Mouse (Mus musculus) embryonic facial prominence, embryonic 10.5 days (tissue): Measurements from ENCODE around the gene Clba1. TPM values are rescaled to one million over a fixed set of nuclear protein-coding genes. Genes with fewer than 3 reads are reported as not detected.
"Not testable (repeated sequence)": the region's sequence is repeated elsewhere in the genome, so short reads cannot be mapped to it uniquely, and the experiment has no call there.

Experiments used
- DNase-seq: peaks from one replicate; pipeline ENCODE4 v3.0.0-alpha.2; 2017; ENCODE audit warnings: low spot score
- H3K27ac ChIP-seq: fragments of 300-500 bp; sonication (generic); replicated peaks from 2 replicates; pipeline ENCODE4 v1.5.1; 2016; ENCODE audit warnings: mild to moderate bottlenecking
- H3K27me3 ChIP-seq: fragments of 300-500 bp; sonication (generic); replicated peaks from 2 replicates; pipeline ENCODE4 v1.6.1; 2016; ENCODE audit warnings: low read depth, mild to moderate bottlenecking; ENCODE audit not compliant: poor library complexity, severe bottlenecking
- H3K36me3 ChIP-seq: fragments of 300-500 bp; sonication (generic); replicated peaks from 2 replicates; pipeline ENCODE4 v1.6.1; 2016; ENCODE audit warnings: mild to moderate bottlenecking, moderate library complexity
- H3K4me1 ChIP-seq: fragments of 300-500 bp; sonication (generic); 2 replicates; pipeline ENCODE4 v1.6.1; 2016
- H3K4me3 ChIP-seq: fragments of 300-500 bp; sonication (generic); 2 replicates; pipeline ENCODE4 v1.5.1; 2016; ENCODE audit warnings: mild to moderate bottlenecking, moderate library complexity
- H3K9me3 ChIP-seq: fragments of 300-500 bp; sonication (generic); 2 replicates; pipeline ENCODE4 v1.6.1; 2016; ENCODE audit warnings: mild to moderate bottlenecking
- WGBS: fragments of 180-500 bp; shearing (Covaris S2); methylation state at CpG from one replicate; pipeline ENCODE4 v1.1.7; 2016; 5-methylcytosine and 5-hydroxymethylcytosine counted together
- polyA plus RNA-seq: library from polyadenylated mRNA; unstranded; fragments of >200 nt; fragmentation: Nextera tagmentation; extraction: Ambion mirVana; gene quantifications from 2 replicates; pipeline ENCODE4 v1.2.1, GENCODE M21; 2016

Gene Clba1
- polyA plus RNA-seq, 1 experiment from 2014 or later, result 9.3 TPM

GRCm38 (mm10) chr12:112828501-112829243 is 19.9 kb downstream of the Clba1 start:
- Histone ChIP-seq H3K4me1 (peaks cover 51% of the 10 kb centered on the region), H3K36me3 (peaks cover 66% of the 10 kb centered on the region), H3K27ac (peak overlapping the region; percentile 96), H3K9me3 (no peaks in the 10 kb centered on the region), H3K4me3 (peak overlapping the region; percentile 79), H3K27me3 (no peaks in the 10 kb centered on the region)
- DNase-seq, result no peak
- whole genome bisulfite sequencing, result under 1% methylated on average over 51 of the region's 51 CpGs

GRCm38 (mm10) chr12:112829244-112829864 is 20.6 kb downstream of the Clba1 start, which contains the start of gene Cdca4:
TSS of gene Cdca4 (minus strand) at chr12:112829423.
- Histone ChIP-seq H3K4me3 (peak within 1 kb of the TSS; percentile 79), H3K4me1 (peaks cover 44% of the 10 kb centered on the region), H3K27ac (peak within 1 kb of the TSS; percentile 96), H3K36me3 (peaks cover 66% of the 10 kb centered on the region), H3K9me3 (no peaks in the 10 kb centered on the region), H3K27me3 (no peaks in the 10 kb centered on the region)
- DNase-seq, result peak; percentile 100
- under 1% methylated on average over 72 of the region's 72 CpGs for WGBS

GRCm38 (mm10) chr12:112830141-112830540 is 21.4 kb downstream of the Clba1 start:
- Histone ChIP-seq H3K9me3 (no peaks in the 10 kb centered on the region), H3K36me3 (peaks cover 58% of the 10 kb centered on the region), H3K4me1 (peaks cover 37% of the 10 kb centered on the region), H3K4me3 (peak overlapping the region; percentile 79), H3K27me3 (no peaks in the 10 kb centered on the region), H3K27ac (peak overlapping the region; percentile 96)
- DNase-seq, result no peak
- WGBS, result 46% methylated on average over 2 of the region's 2 CpGs

GRCm38 (mm10) chr12:112830570-112830969 is 21.8 kb downstream of the Clba1 start:
- peak overlapping the region; percentile 79 for H3K4me3 ChIP-seq
- peaks cover 54% of the 10 kb centered on the region for H3K36me3 ChIP-seq
- H3K27me3 ChIP-seq, result no peaks in the 10 kb centered on the region
- H3K9me3 ChIP-seq, result no peaks in the 10 kb centered on the region
- no peak for DNase-seq
- peak overlapping the region; percentile 96 for H3K27ac ChIP-seq
- H3K4me1 ChIP-seq, result peaks cover 35% of the 10 kb centered on the region
- 89% methylated on average over 3 of the region's 3 CpGs for WGBS

GRCm38 (mm10) chr12:112832411-112832810 is 23.7 kb downstream of the Clba1 start:
- 93% methylated on average over 5 of the region's 5 CpGs for WGBS
- DNase-seq, result no peak
- Histone ChIP-seq H3K27ac (no peak overlapping the region), H3K4me3 (no peak overlapping the region), H3K4me1 (peaks cover 16% of the 10 kb centered on the region), H3K36me3 (peaks cover 35% of the 10 kb centered on the region), H3K27me3 (no peaks in the 10 kb centered on the region), H3K9me3 (no peaks in the 10 kb centered on the region)

- H3K27ac ChIP-seq, result no peak overlapping the region
- peaks cover 9% of the 10 kb centered on the region for H3K4me1 ChIP-seq
- no peak for DNase-seq
- H3K27me3 ChIP-seq, result no peaks in the 10 kb centered on the region
- peaks cover 30% of the 10 kb centered on the region for H3K36me3 ChIP-seq
- H3K9me3 ChIP-seq, result no peaks in the 10 kb centered on the region
- H3K4me3 ChIP-seq, result no peak overlapping the region
- 88% methylated on average over 6 of the region's 6 CpGs for WGBS
Measured at GRCm38 (mm10) chr12:112833527-112833926, 24.8 kb downstream of the Clba1 start.

- Histone ChIP-seq H3K4me3 (no peak overlapping the region), H3K27ac (no peak overlapping the region), H3K36me3 (peaks cover 30% of the 10 kb centered on the region), H3K27me3 (no peaks in the 10 kb centered on the region), H3K9me3 (no peaks in the 10 kb centered on the region), H3K4me1 (peaks cover 8% of the 10 kb centered on the region)
- WGBS, result 64% methylated on average over 2 of the region's 2 CpGs
- DNase-seq, result no peak
Measured at GRCm38 (mm10) chr12:112835046-112835445, 26.3 kb downstream of the Clba1 start.

- Histone ChIP-seq H3K4me3 (no peak overlapping the region), H3K27me3 (no peaks in the 10 kb centered on the region), H3K27ac (no peak overlapping the region), H3K36me3 (no peaks in the 10 kb centered on the region), H3K4me1 (no peaks in the 10 kb centered on the region), H3K9me3 (no peaks in the 10 kb centered on the region)
- DNase-seq, result no peak
- WGBS, result 83% methylated on average over 25 of the region's 25 CpGs
Measured at GRCm38 (mm10) chr12:112840209-112841086, 31.7 kb downstream of the Clba1 start.

- WGBS, result 73% methylated on average over 4 of the region's 4 CpGs
- not testable (repeated sequence) for H3K36me3 ChIP-seq, H3K27me3 ChIP-seq, H3K9me3 ChIP-seq, H3K27ac ChIP-seq, H3K4me3 ChIP-seq, DNase-seq, H3K4me1 ChIP-seq
Measured at GRCm38 (mm10) chr12:112841338-112841892, 32.7 kb downstream of the Clba1 start.

GRCm38 (mm10) chr12:112842128-112842527 is 33.4 kb downstream of the Clba1 start:
- H3K9me3 ChIP-seq, H3K36me3 ChIP-seq, H3K4me1 ChIP-seq, H3K27ac ChIP-seq, H3K4me3 ChIP-seq, DNase-seq, H3K27me3 ChIP-seq: not testable (repeated sequence)
- 84% methylated on average over 2 of the region's 2 CpGs for WGBS

GRCm38 (mm10) chr12:112843803-112844202 is 35.1 kb downstream of the Clba1 start:
- DNase-seq, result peak; percentile 88
- no peaks in the 10 kb centered on the region for H3K9me3 ChIP-seq
- no peaks in the 10 kb centered on the region for H3K27me3 ChIP-seq
- H3K4me1 ChIP-seq, result no peaks in the 10 kb centered on the region
- 16% methylated on average over 3 of the region's 3 CpGs for WGBS
- no peak overlapping the region for H3K4me3 ChIP-seq
- H3K36me3 ChIP-seq, result no peaks in the 10 kb centered on the region
- H3K27ac ChIP-seq, result no peak overlapping the region

- Histone ChIP-seq H3K9me3 (no peaks in the 10 kb centered on the region), H3K27ac (no peak overlapping the region), H3K36me3 (no peaks in the 10 kb centered on the region), H3K4me1 (peaks cover 4% of the 10 kb centered on the region; the same call in 1 of the 2 replicates), H3K4me3 (no peak overlapping the region), H3K27me3 (no peaks in the 10 kb centered on the region)
- WGBS, result 97% methylated on average over 2 of the region's 2 CpGs
- no peak for DNase-seq
Measured at GRCm38 (mm10) chr12:112847880-112848279, 39.1 kb downstream of the Clba1 start.
